Mouse (Mus musculus): ENCODE measurements at regions not wholly inside any gene's neighbourhood (a gene's known extent, or its start where the extent isn't known, plus 50 kb on each side); places are given as distances from the start of the nearest gene placed in this dataset.
A peak's percentile ranks its signal among the peaks of the same experiment; 100 is the strongest.

DNA sequence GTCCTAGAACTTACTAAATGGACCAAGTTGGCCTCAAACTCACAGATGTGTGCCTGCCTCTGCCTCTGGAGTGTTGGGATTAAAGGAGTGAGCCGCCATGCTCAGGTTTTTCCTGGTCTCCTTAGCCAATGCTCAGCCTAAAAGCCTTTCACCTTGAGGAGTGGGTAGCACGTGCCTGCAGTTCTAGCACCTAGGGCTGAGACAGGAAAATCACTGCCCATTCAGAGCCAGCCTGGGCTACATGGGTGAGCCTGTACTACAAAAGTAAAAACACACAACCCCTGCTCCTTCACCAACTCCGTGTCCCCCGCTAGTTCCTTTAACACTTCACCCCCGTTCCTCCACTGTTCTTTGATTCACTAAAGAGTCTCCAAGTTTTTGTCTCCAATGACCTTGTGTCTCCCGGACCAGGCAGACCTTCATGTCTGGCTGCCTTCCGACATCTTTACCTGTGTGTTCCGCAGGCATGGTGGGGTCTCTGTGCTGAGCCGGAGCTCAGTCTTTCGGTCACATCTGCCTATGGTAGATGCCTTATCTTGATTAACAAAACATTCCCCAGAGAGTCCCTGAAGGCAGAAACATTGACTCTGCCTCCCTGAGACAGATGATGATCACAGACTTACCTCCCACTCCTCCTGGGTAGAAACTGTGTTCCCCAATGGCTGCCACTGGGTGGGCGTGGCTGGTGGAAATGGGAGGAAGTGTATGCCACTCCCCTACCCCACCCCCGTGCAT lies 100.1 kb upstream of the Cpsf6 start:
- Histone ChIP-seq H3K9me3 (replicated peaks) (no peaks in the 10 kb centered on the region), H3K4me2 (no peak overlapping the region), H3K27me3 (no peaks in the 10 kb centered on the region), H3K36me3 (no peaks in the 10 kb centered on the region), H3K9ac (no peak overlapping the region), H3K27ac (no peak overlapping the region), H3K4me1 (replicated peaks) (no peaks in the 10 kb centered on the region), H3K4me3 (no peak overlapping the region)
- WGBS = 83% methylated on average over 12 of the region's 12 CpGs
- no peak for ATAC-seq (replicated peaks; ENCODE audit: insufficient number of reproducible peaks, insufficient read depth, low FRiP score, low read depth)

DNA sequence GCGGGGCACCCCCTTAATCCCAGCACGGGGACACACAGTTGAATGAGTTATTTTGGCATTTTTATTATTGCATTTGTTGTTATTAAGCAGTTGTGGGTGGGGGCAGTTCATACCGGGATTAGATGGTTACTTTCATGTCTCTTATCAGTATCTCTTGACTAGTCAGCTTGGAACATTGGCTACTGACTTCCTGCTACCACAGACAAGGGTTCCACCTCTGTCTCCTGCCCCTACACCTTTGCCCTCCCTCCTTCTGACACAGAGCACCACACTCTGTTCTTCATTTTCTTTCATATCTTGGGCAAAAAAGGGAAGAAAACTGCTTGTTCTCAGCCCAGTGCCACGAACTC lies 99.1 kb upstream of the Cpsf6 start:
- no peaks in the 10 kb centered on the region for H3K27me3 ChIP-seq
- H3K4me2 ChIP-seq = no peak overlapping the region
- no peak overlapping the region for H3K4me3 ChIP-seq
- H3K9me3 ChIP-seq (replicated peaks) = no peaks in the 10 kb centered on the region
- ATAC-seq (replicated peaks; ENCODE audit: insufficient number of reproducible peaks, insufficient read depth, low FRiP score, low read depth) = no peak
- 64% methylated on average over 4 of the region's 4 CpGs for WGBS
- no peaks in the 10 kb centered on the region for H3K4me1 ChIP-seq (replicated peaks)
- H3K9ac ChIP-seq = no peak overlapping the region
- no peaks in the 10 kb centered on the region for H3K36me3 ChIP-seq
- no peak overlapping the region for H3K27ac ChIP-seq

DNA sequence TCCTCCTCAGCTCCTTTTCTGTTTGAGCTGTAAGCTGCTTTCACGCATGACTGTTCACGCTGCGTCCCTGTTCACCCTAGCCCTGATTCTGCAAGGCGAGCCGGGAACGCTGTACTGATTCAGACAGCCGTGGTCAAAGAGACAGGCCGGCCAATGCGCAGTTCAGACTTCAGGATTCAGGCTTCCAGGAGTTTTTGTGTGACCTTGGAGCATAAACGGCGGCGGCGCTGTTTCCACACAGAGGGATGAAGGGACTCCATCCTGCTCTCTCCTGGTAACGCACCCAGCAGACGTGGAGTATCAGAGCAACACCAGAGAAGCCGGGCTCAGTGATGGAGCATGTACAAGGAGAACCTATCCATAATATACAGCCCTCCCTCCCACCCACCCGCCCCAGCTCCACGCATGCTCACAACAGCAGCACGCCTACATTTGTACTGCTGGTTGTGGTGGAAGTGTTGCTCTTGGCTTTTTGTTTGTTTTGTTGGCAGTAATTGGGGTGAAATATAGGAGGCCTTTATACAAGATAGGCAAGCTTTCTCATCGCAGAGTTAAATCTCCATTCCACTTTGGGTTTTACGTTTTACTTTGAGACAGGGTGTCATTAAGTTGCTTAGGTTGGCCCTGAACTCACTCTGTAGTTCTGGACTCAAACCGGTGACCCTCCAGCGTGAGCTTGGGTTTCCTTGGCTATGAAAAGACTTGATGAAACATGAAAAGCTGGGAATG lies 98.6 kb upstream of the Cpsf6 start:
- ATAC-seq (replicated peaks; ENCODE audit: insufficient number of reproducible peaks, insufficient read depth, low FRiP score, low read depth) = no peak
- Histone ChIP-seq H3K9ac (no peak overlapping the region), H3K9me3 (replicated peaks) (no peaks in the 10 kb centered on the region), H3K4me3 (no peak overlapping the region), H3K4me1 (replicated peaks) (no peaks in the 10 kb centered on the region), H3K27ac (no peak overlapping the region), H3K36me3 (no peaks in the 10 kb centered on the region), H3K27me3 (no peaks in the 10 kb centered on the region), H3K4me2 (no peak overlapping the region)
- WGBS = 77% methylated on average over 23 of the region's 23 CpGs

DNA sequence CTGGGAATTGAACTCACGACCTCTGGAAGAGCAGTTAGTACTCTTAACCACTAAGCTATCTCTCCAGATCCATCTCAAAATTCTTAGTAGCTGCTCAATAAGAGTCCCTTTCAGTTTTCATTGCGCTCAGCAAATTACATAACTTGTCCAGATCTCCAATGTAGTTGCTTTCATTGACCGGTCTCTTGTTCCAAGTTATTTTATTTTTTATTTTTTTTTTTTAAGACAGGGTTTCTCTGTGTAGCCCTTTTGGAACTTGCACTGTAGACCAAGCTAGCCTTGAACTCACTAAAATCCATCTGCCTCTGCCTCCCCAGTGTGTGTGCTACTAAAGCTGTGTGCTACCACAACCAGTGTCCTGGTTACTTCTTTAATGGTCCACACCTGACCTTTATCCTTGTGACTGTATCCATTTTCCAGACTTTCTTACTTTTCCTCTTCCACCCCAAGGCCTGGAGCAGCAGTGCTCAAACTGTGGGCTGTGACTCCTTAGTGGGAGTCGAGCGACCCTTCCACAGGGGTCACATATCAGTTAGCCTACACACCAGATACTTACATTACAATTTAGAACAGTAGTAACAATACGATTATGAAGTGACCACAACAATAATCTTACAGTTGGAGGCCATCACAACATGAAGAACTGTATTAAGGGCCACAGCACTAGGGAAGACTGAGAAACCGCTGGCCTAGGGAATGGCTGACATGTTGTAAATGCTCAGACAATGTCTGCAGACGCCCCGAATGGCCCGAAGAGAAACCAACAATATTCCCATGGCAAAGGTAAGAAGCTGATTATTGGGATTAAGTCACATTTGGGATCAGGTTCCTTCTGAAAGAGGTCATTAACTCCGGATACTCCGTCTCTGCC lies 97.8 kb upstream of the Cpsf6 start:
- ATAC-seq (replicated peaks; ENCODE audit: insufficient number of reproducible peaks, insufficient read depth, low FRiP score, low read depth) = no peak
- no peak overlapping the region for H3K27ac ChIP-seq
- no peak overlapping the region for H3K9ac ChIP-seq
- no peak overlapping the region for H3K4me2 ChIP-seq
- 88% methylated on average over 12 of the region's 12 CpGs for WGBS
- H3K4me3 ChIP-seq = no peak overlapping the region
- H3K9me3 ChIP-seq (replicated peaks) = no peaks in the 10 kb centered on the region
- H3K4me1 ChIP-seq (replicated peaks) = no peaks in the 10 kb centered on the region
- no peaks in the 10 kb centered on the region for H3K36me3 ChIP-seq
- H3K27me3 ChIP-seq = no peaks in the 10 kb centered on the region

DNA sequence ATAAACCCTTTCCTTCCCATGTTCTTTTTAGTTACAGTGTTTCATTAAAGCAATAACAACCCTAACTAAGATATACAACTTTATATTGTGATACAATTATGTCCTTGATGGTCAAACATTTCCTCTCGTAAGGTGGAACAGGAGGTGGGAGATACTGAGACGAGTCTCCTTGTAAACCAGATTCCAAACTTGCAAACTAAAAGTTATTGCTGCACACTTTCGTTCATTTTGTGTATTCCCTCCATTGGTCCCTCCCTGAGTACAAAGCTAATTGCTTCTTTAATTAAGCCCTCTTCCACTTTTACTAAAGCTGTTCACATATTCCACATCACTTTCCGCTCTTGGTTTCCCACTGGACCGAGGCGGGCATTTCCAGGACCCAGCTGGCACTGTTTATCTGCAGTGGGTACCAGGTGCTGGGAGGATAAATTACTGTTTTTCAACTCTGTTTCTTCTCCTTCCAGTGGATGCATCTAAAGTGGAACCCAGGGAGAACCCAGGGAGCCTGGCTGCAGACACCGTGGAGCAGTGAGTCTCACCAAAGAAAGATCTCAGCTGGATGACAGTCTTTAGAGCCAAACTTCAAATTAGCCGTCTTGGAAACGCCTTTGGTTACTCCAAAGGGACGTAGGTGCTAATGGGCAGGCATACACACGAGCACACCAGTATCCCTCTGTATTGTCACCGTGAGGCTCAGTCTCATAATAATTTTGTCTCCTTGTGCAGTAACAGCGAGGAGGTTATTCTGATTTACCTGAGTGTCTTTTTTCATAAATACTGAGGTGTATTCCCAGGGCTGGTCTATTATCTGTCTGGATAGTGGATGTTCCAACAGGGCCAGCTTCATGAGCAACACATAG lies 95.5 kb upstream of the Cpsf6 start:
- Histone ChIP-seq H3K4me3 (no peak overlapping the region), H3K36me3 (no peaks in the 10 kb centered on the region), H3K27ac (no peak overlapping the region), H3K4me1 (replicated peaks) (0 out of 2 replicates have a peak, but pooled peaks cover 2% of the 10 kb centered on the region), H3K9ac (no peak overlapping the region), H3K4me2 (no peak overlapping the region), H3K9me3 (replicated peaks) (no peaks in the 10 kb centered on the region), H3K27me3 (no peaks in the 10 kb centered on the region)
- ATAC-seq (replicated peaks; ENCODE audit: insufficient number of reproducible peaks, insufficient read depth, low FRiP score, low read depth) = no peak
- 83% methylated on average over 13 of the region's 13 CpGs for WGBS

DNA sequence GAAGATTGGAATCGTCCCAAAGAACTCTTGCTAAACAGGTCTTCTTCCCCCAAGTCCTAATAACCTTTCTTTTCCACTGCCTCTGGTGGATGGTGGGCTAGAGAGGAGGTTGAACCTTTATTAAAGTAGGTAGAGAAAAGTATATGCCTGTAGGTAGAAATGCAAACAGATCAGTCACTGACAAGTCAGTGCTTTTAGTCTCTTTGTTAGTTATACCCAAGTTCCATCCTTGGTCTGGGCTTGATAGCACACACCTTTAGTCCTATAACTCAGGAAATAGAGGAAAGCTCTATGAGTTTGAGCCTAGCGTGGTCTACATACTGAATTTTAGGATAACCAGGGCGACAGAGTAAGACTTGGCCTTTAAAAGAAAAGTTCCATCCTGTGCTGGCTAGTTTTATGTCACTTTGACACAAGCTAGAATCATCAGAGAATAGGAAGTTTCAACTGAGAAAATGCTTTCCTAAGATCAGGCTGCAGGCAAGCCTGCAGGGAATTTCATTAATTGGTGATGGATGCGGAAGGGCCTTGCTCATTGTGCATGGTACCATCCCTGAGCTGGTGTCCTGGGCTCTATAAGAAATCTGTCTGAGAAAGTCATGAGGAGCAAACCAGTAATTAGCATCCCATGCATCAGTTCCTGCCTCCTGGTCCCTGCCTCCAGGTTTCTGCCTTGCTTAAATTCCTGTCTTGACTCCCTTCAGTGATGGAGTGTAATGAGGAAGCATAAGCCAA lies 94.7 kb upstream of the Cpsf6 start:
- ATAC-seq (replicated peaks; ENCODE audit: insufficient number of reproducible peaks, insufficient read depth, low FRiP score, low read depth) = no peak
- Histone ChIP-seq H3K4me1 (replicated peaks) (0 out of 2 replicates have a peak, but pooled peaks cover 2% of the 10 kb centered on the region), H3K9me3 (replicated peaks) (no peaks in the 10 kb centered on the region), H3K4me3 (no peak overlapping the region), H3K36me3 (no peaks in the 10 kb centered on the region), H3K4me2 (no peak overlapping the region), H3K27me3 (no peaks in the 10 kb centered on the region), H3K9ac (no peak overlapping the region), H3K27ac (no peak overlapping the region)
- 82% methylated on average over 4 of the region's 4 CpGs for WGBS

DNA sequence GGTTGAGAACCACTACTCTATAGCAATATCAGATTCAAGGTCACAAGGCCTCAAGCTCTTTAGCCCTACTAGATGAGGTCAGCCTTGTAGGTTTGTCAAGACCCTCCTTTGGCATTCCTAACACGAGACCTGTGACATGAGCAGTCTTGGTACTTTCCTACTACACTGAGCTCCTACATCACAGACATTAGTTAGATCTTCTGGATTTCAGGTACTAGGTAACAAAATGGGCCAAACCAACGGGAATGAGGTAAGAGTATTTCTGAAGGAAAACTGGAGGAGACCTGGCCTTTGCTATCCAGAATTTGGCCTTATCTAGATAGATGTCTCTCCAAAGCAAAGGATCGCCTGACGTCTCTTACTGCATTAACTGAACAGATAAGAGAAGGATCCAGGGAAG lies 93.7 kb upstream of the Cpsf6 start:
- Histone ChIP-seq H3K27me3 (no peaks in the 10 kb centered on the region), H3K27ac (no peak overlapping the region), H3K4me1 (replicated peaks) (0 out of 2 replicates have a peak, but pooled peaks cover 2% of the 10 kb centered on the region), H3K4me2 (no peak overlapping the region), H3K36me3 (no peaks in the 10 kb centered on the region), H3K9me3 (replicated peaks) (no peaks in the 10 kb centered on the region), H3K4me3 (no peak overlapping the region), H3K9ac (no peak overlapping the region)
- WGBS = 81% methylated on average over 4 of the region's 4 CpGs
- no peak for ATAC-seq (replicated peaks; ENCODE audit: insufficient number of reproducible peaks, insufficient read depth, low FRiP score, low read depth)

DNA sequence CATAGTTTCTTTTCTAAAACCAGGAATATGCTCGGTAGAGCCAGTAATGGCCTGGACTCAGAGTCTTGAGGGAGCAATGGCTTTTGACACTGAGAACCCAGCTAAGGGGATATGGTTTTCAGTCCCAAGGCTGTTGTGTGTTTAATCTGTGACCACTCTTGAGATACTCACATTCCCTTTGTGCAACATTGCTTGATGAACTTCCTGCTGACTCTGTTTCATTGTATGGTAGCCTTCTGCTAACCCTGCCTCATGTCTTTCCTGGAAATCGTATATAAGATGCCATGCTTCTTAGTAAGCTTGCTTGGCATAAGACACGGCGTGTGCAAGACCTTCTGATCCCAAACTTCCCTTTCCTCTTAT lies 92.7 kb upstream of the Cpsf6 start:
- 74% methylated on average over 4 of the region's 4 CpGs for WGBS
- Histone ChIP-seq H3K9me3 (replicated peaks) (no peaks in the 10 kb centered on the region), H3K4me2 (no peak overlapping the region), H3K36me3 (no peaks in the 10 kb centered on the region), H3K4me3 (no peak overlapping the region), H3K9ac (no peak overlapping the region), H3K27ac (no peak overlapping the region), H3K27me3 (no peaks in the 10 kb centered on the region), H3K4me1 (replicated peaks) (0 out of 2 replicates have a peak, but pooled peaks cover 2% of the 10 kb centered on the region)
- ATAC-seq (replicated peaks; ENCODE audit: insufficient number of reproducible peaks, insufficient read depth, low FRiP score, low read depth) = no peak

DNA sequence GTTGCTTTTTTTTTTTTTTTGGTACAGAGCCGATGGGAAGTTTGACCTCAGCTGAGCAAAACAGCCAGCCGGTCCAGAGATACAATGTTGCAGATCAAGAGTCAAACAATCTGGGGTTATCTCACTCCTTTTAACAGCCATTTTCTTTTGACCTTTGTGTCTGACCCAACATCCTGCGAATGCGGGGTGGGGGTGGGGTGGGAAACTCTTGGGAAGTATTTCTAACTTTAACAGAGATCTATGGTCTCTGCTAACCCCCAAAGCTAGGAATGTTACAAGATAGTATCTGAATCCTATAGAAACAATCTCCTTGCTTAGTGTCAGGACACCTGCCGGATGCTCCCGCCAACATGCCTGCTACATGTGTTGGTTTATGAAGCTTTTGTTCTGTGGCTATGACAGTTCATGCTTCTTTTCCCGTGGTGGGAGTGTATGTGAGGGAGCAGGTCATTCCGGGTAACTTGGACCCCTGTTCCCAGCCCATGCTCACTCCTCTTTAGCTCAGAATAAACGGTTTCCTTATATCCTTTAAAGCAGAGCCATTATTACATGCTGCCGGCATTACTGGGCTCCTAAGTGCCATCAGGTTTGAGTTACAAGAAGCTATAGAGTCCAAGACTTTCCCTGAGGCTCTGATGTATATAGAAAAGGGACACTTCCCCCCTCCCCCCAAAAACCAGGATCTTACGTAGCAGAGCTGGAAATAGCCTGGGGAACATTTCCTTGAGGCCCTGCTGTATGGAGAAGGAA lies 92.2 kb upstream of the Cpsf6 start:
- no peak for ATAC-seq (replicated peaks; ENCODE audit: insufficient number of reproducible peaks, insufficient read depth, low FRiP score, low read depth)
- Histone ChIP-seq H3K27me3 (no peaks in the 10 kb centered on the region), H3K4me2 (no peak overlapping the region), H3K9ac (no peak overlapping the region), H3K4me3 (no peak overlapping the region), H3K9me3 (replicated peaks) (no peaks in the 10 kb centered on the region), H3K4me1 (replicated peaks) (0 out of 2 replicates have a peak, but pooled peaks cover 2% of the 10 kb centered on the region), H3K36me3 (no peaks in the 10 kb centered on the region), H3K27ac (0 out of 2 replicates have a peak overlapping the region, but pooled peaks have one; percentile 18)
- WGBS = 46% methylated on average over 11 of the region's 11 CpGs
